18 mouse cellular contexts compared by ENCODE assay signal in the genomic region with DNA sequence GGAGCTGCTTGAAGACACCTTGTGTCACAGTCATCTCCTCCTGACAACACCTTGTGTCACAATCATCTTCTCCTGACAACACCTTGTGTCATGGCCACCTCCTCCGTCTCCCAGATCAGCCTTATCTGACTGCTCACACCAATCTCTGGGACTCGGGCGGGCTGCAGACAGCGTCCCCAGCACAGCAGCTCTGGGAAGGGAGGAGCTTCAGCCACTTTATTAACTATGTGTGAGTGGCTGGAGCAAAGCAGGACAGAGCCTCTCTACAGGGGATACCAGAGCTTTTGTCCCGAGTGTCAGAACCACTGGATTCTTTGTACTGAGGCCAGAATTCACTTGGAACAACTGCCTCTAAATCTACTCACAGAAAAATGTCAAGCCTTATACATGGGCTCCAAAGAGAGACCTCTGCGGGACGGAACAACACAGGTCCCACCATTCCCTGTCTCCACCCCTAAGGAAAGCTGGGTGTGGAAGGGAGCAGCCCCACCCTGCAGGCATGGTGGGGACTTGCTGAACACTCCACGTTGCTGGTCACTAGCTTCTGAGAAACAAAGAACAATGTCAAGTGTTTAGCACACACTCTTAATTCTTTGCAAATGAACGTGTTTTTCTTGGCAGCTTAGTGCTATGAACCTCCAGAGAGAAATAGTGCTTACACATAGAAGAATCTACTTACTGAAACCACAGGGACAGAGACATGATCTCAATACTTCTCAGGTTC. TPM values are rescaled to one million over a fixed set of nuclear protein-coding genes. Genes with fewer than 3 reads are reported as not detected.
DNase-seq lines count a peak whose midpoint lies in the region; ATAC-seq lines count a peak whose summit lies in the region.
"Had no signal": no experiment of that assay in that cellular context is flagged by ENCODE, and none has a peak within 500 bp of the region (broad histone marks: within the 10 kb centered on the region; RNA-seq: fewer than 3 reads in every experiment).

No protein-coding gene starts in this region.

- 71% methylated on average over 9 of the region's 9 CpGs for WGBS in embryonic facial prominence, embryonic 14.5 days
- 79% methylated on average over 9 of the region's 9 CpGs for WGBS in embryonic facial prominence, embryonic 10.5 days
- WGBS in kidney, embryonic 15.5 days: 65% methylated on average over 9 of the region's 9 CpGs

- H3K4me3 ChIP-seq in embryonic facial prominence, embryonic 14.5 days (ENCODE audit: low read depth, low read length): no peak overlapping the region
- H3K4me3 ChIP-seq in embryonic facial prominence, embryonic 10.5 days: no peak overlapping the region
- no peak overlapping the region for H3K4me3 ChIP-seq in kidney, embryonic 15.5 days (replicated peaks)
- H3K4me3 ChIP-seq: neural tube, embryonic 13.5 days had no signal

- peak; percentile 38; the same call in 1 of the 2 replicates for ATAC-seq in embryonic facial prominence, embryonic 14.5 days (ENCODE audit: low read depth)
- ATAC-seq in kidney, embryonic 15.5 days (replicated peaks; ENCODE audit: low FRiP score): no peak
- ATAC-seq: activated CD4-positive, CD25-positive, alpha-beta regulatory T cell, adult 4 months had no signal

- H3K4me2 ChIP-seq in embryonic facial prominence, embryonic 14.5 days (ENCODE audit: low read depth, low read length): no peak overlapping the region
- H3K4me2 ChIP-seq in kidney, embryonic 15.5 days: no peak overlapping the region
- H3K4me2 ChIP-seq: neural tube, embryonic 13.5 days had no signal

- no peaks in the 10 kb centered on the region for H3K4me1 ChIP-seq in embryonic facial prominence, embryonic 14.5 days (ENCODE audit: control insufficient read depth, insufficient read depth, low read length)
- H3K4me1 ChIP-seq in embryonic facial prominence, embryonic 10.5 days: peaks cover 10% of the 10 kb centered on the region
- no peaks in the 10 kb centered on the region for H3K4me1 ChIP-seq in kidney, embryonic 15.5 days
- H3K4me1 ChIP-seq: neural tube, embryonic 13.5 days had no signal

- no peaks in the 10 kb centered on the region for H3K27me3 ChIP-seq in embryonic facial prominence, embryonic 14.5 days (replicated peaks; ENCODE audit: control insufficient read depth, insufficient read depth, low read length)
- no peaks in the 10 kb centered on the region for H3K27me3 ChIP-seq in embryonic facial prominence, embryonic 10.5 days (replicated peaks; ENCODE audit: low read depth, poor library complexity, severe bottlenecking)
- H3K27me3 ChIP-seq in kidney, embryonic 15.5 days: no peaks in the 10 kb centered on the region
- H3K27me3 ChIP-seq: CH12.LX; neural tube, embryonic 13.5 days had no signal

- H3K36me3 ChIP-seq in embryonic facial prominence, embryonic 14.5 days (ENCODE audit: control insufficient read depth, insufficient read depth, low read length): peaks cover 87% of the 10 kb centered on the region
- peaks cover 100% of the 10 kb centered on the region for H3K36me3 ChIP-seq in embryonic facial prominence, embryonic 10.5 days (replicated peaks)
- peaks cover 92% of the 10 kb centered on the region for H3K36me3 ChIP-seq in kidney, embryonic 15.5 days

- DNase-seq in embryonic facial prominence, embryonic 14.5 days (ENCODE audit: low spot score): peak; percentile 36
- no peak for DNase-seq in embryonic facial prominence, embryonic 10.5 days (ENCODE audit: low spot score)
- no peak for DNase-seq in kidney, postnatal 14 days
- peak; percentile 70 to 80 for DNase-seq in lung, adult 18-20 months
- peak; percentile 71 for DNase-seq in lung, postnatal 36 days
- no peak for DNase-seq in adrenal gland, adult 2 months
- DNase-seq in layer of hippocampus, adult 11-12 months (ENCODE audit: low spot score): no peak
- DNase-seq: cerebellum, postnatal 10 days; gastrocnemius, postnatal 14 days; kidney, adult 2 months; retina, postnatal 1 day had no signal

- no peak overlapping the region for H3K9ac ChIP-seq in embryonic facial prominence, embryonic 14.5 days (ENCODE audit: low read depth, low read length)
- H3K9ac ChIP-seq in kidney, embryonic 15.5 days: no peak overlapping the region
- H3K9ac ChIP-seq: liver, embryonic 14.5 days; neural tube, embryonic 13.5 days had no signal

- H3K27ac ChIP-seq in embryonic facial prominence, embryonic 14.5 days (replicated peaks; ENCODE audit: low read depth, low read length): peak overlapping the region; percentile 12; the same call in 1 of the 2 replicates
- no peak overlapping the region for H3K27ac ChIP-seq in embryonic facial prominence, embryonic 10.5 days (replicated peaks)
- 0 out of 2 replicates have a peak overlapping the region, but pooled peaks have one; percentile 2 for H3K27ac ChIP-seq in kidney, embryonic 15.5 days
- H3K27ac ChIP-seq: liver, embryonic 14.5 days; neural tube, embryonic 13.5 days had no signal

- H3K9me3 ChIP-seq in embryonic facial prominence, embryonic 14.5 days (ENCODE audit: control insufficient read depth, low read length): no peaks in the 10 kb centered on the region
- H3K9me3 ChIP-seq in embryonic facial prominence, embryonic 10.5 days: no peaks in the 10 kb centered on the region
- no peaks in the 10 kb centered on the region for H3K9me3 ChIP-seq in kidney, embryonic 15.5 days (replicated peaks)
- H3K9me3 ChIP-seq: neural tube, embryonic 13.5 days had no signal

RNA-seq across cellular contexts. Expression of a gene that starts 43.8 kb away (rescaled TPM):
- polyA plus RNA-seq in embryonic facial prominence, embryonic 14.5 days (2014; fragmentation: Nextera tagmentation; extraction: Ambion mirVana): 135 and 141 TPM in 2 replicates
- 174 and 178 TPM in 2 replicates for polyA plus RNA-seq in embryonic facial prominence, embryonic 10.5 days (2016; fragmentation: Nextera tagmentation; extraction: Ambion mirVana)
- 169 and 171 TPM in 2 replicates for polyA plus RNA-seq in kidney, embryonic 15.5 days (2015; fragmentation: Nextera tagmentation; extraction: Ambion mirVana)
- 100 to 1,000 TPM; 120 to 145 TPM for total RNA-seq in adrenal gland, adult 2 months (2021)
- 2.1 and 2.5 TPM in 2 replicates for polyA plus RNA-seq in adrenal gland, adult 2 months (2012; rRNA removed)

RNA-seq across cellular contexts. Expression of a gene that starts 43.9 kb away (rescaled TPM):
- polyA plus RNA-seq in embryonic facial prominence, embryonic 14.5 days (2014; fragmentation: Nextera tagmentation; extraction: Ambion mirVana): 0.25 and 1.4 TPM in 2 replicates
- polyA plus RNA-seq in embryonic facial prominence, embryonic 10.5 days (2016; fragmentation: Nextera tagmentation; extraction: Ambion mirVana): 0.19 and 0.46 TPM in 2 replicates
- polyA plus RNA-seq in kidney, embryonic 15.5 days (2015; fragmentation: Nextera tagmentation; extraction: Ambion mirVana): 0.24 and 0.34 TPM in 2 replicates
- total RNA-seq in adrenal gland, adult 2 months (2021): under 1 TPM; 0.29 to 0.41 TPM
- polyA plus RNA-seq in adrenal gland, adult 2 months (2012; rRNA removed): 0.36 and 0.37 TPM in 2 replicates
- total RNA-seq: gastrocnemius, postnatal 14 days; heart, postnatal 25 days had no signal
- polyA plus RNA-seq: small intestine, adult 2 months had no signal

Comparison
In these comparisons a context has a peak if more than half of its experiments do, and no peak if none do; other contexts are left out.
1. DNase-seq: peak in embryonic facial prominence, embryonic 14.5 days (single experiment), lung, adult 18-20 months (2 of 2) and lung, postnatal 36 days (single experiment); none in embryonic facial prominence, embryonic 10.5 days (single experiment), kidney, postnatal 14 days (single experiment), adrenal gland, adult 2 months (single experiment) and layer of hippocampus, adult 11-12 months (single experiment).
2. RNA of a gene that starts 43.8 kb away (polyA plus RNA-seq): 174 to 178 TPM in embryonic facial prominence, embryonic 10.5 days, 169 to 171 TPM in kidney, embryonic 15.5 days and 135 to 141 TPM in embryonic facial prominence, embryonic 14.5 days; 2.1 to 2.5 TPM in adrenal gland, adult 2 months; every median in the first group is over 10 times any median in the second.